Mouse (Mus musculus) liver, postnatal 0 days (tissue): ENCODE measurements at regions not wholly inside any gene's neighbourhood (a gene's known extent, or its start where the extent isn't known, plus 50 kb on each side); places are given as distances from the start of the nearest gene placed in this dataset.
A peak's percentile ranks its signal among the peaks of the same experiment; 100 is the strongest.

Experiments
- ATAC-seq: fragments of 200-750 bp; cut with Nextera tagmentation; 2 replicates; pipeline ENCODE4 v1.8.0; 2017; ENCODE audit warnings: mild to moderate bottlenecking, moderate library complexity
- DNase-seq: peaks from one replicate; pipeline ENCODE4 v3.0.0-alpha.2; 2016
- H3K27ac ChIP-seq: fragments of 300-500 bp; sonication (generic); 2 replicates; pipeline ENCODE4 v1.5.1; 2014; ENCODE audit warnings: antibody characterized with exemption, moderate library complexity, mild to moderate bottlenecking, low read depth
- H3K27me3 ChIP-seq: fragments of 300-500 bp; sonication (generic); 2 replicates; pipeline ENCODE4 v1.6.1; 2014; ENCODE audit warnings: low read length, control low read depth, mixed read lengths; ENCODE audit not compliant: insufficient read depth
- H3K36me3 ChIP-seq: fragments of 300-500 bp; sonication (generic); replicated peaks from 2 replicates; pipeline ENCODE4 v1.6.1; 2014; ENCODE audit warnings: mild to moderate bottlenecking, control low read depth, low read length, moderate library complexity, mixed read lengths; ENCODE audit not compliant: insufficient read depth
- H3K4me1 ChIP-seq: fragments of 300-500 bp; sonication (generic); 2 replicates; pipeline ENCODE4 v1.6.1; 2014; ENCODE audit warnings: antibody characterized with exemption, mild to moderate bottlenecking, control low read depth; ENCODE audit not compliant: insufficient read depth
- H3K4me2 ChIP-seq: fragments of 300-500 bp; sonication (generic); 2 replicates; pipeline ENCODE4 v1.6.1; 2014; ENCODE audit warnings: low read depth, mild to moderate bottlenecking, low read length, moderate library complexity, mixed read lengths
- H3K4me3 ChIP-seq: fragments of 300-500 bp; sonication (generic); 2 replicates; pipeline ENCODE4 v1.5.1; 2014; ENCODE audit warnings: low read depth, low read length
- H3K9ac ChIP-seq: fragments of 300-500 bp; sonication (generic); replicated peaks from 2 replicates; pipeline ENCODE4 v1.6.1; 2014; ENCODE audit warnings: mild to moderate bottlenecking, moderate library complexity
- H3K9me3 ChIP-seq: fragments of 300-500 bp; sonication (generic); 2 replicates; pipeline ENCODE4 v1.6.1; 2016; ENCODE audit warnings: mild to moderate bottlenecking, control low read depth, low read length, mixed read lengths
- CTCF ChIP-seq: sonication (generic); IDR thresholded peaks from 2 replicates; pipeline ENCODE4 v1.5.1; 2016; ENCODE audit warnings: antibody characterized with exemption, low read depth
- EP300 ChIP-seq: IDR thresholded peaks from 2 replicates; pipeline ENCODE4 v1.6.1; 2016; ENCODE audit warnings: antibody characterized with exemption, low read depth, mild to moderate bottlenecking
- WGBS: fragments of 180-500 bp; shearing (Covaris S2); extraction: QIAGEN DNeasy Blood & Tissue Kit; methylation state at CpG from one replicate; pipeline ENCODE4 v1.1.7; 2014; ENCODE audit not compliant: insufficient replicate concordance; 5-methylcytosine and 5-hydroxymethylcytosine counted together

DNA sequence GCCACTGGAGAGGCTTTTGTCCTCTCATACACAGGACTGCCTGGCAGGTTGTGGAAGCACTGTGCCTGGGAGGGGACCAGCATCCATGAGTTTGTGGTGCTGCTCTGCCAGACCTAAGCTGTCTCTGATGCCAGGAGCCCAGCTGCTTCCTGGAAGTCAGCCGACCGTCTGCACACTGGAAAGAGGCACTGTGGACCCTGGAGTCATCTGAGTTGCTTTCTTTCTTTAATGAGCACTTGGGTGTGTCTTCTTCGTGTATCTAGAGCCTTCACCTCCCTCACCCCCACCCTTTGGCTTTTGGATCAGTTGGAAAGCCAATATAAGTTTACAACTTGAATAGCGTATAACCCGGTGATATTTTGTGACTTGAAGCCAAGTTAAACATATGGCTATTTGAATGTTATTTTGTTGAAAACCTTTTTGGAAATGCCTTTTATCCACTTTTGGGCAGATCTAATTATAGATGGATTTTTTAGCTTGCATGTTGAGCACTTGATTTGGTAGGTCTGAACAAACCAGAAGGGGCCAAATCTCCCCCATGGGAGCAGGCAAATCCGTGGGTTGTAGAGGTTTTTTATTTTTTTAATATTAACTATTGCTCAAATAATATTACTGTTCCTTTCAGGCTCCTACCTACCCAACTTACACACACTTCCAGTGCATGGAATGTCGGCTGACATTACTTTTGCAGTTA, 92.6 kb upstream of the Twist2 start:
- Histone ChIP-seq H3K9ac (no peak overlapping the region), H3K4me2 (no peak overlapping the region), H3K9me3 (no peaks in the 10 kb centered on the region), H3K27ac (no peak overlapping the region), H3K4me1 (0 out of 2 replicates have a peak, but pooled peaks cover 3% of the 10 kb centered on the region), H3K27me3 (no peaks in the 10 kb centered on the region), H3K36me3 (no peaks in the 10 kb centered on the region), H3K4me3 (no peak overlapping the region)
- TF ChIP-seq CTCF (no peak), EP300 (no peak)
- ATAC-seq (no peak), DNase-seq (peak; percentile 12)
- WGBS, result 59% methylated on average over 7 of the region's 7 CpGs

DNA sequence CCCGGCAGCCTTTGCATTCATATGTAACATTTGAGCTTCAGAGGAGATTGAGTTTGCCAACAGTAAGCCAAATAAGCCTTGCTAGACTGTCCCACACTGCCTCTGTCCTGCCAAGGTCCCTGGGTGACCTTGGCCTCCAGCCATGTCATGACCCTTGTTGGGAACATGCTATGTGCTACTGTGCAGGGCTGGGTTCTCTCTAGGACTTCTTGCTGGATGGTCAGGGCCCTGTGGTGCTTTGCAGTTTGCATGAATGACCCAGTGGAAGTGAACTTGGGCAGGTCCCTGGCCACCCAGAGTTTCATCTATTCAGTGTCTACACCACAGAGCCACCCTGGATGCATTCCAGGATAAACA, 92.0 kb upstream of the Twist2 start:
- Histone ChIP-seq H3K4me2 (no peak overlapping the region), H3K27ac (no peak overlapping the region), H3K4me1 (0 out of 2 replicates have a peak, but pooled peaks cover 3% of the 10 kb centered on the region), H3K4me3 (no peak overlapping the region), H3K9ac (no peak overlapping the region), H3K9me3 (no peaks in the 10 kb centered on the region), H3K27me3 (no peaks in the 10 kb centered on the region), H3K36me3 (no peaks in the 10 kb centered on the region)
- 76% methylated on average over 1 of the region's 1 CpGs for WGBS
- TF ChIP-seq EP300 (no peak), CTCF (no peak)
- DNase-seq (peak; percentile 12), ATAC-seq (no peak)

DNA sequence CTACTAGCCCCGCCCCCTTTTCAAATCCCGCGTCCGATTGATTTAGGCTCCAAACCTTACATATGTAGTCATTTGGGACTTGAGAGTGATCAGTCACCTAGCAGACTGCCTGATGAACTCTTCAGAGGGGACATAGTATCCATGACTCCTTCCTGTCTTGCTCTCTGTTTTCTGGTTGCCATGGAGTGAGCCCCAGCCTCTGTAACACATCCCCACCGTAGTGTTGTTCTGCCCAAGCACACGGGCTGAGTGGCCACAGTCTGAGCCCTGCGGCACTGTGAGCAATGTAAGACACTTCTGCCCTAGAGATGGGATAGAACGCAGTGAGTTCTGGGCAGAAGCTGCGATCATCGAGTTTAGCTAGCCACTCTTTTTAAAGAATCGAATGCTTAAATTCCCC, 88.1 kb upstream of the Twist2 start:
- Histone ChIP-seq H3K27ac (no peak overlapping the region), H3K4me2 (no peak overlapping the region), H3K9me3 (no peaks in the 10 kb centered on the region), H3K9ac (no peak overlapping the region), H3K4me3 (no peak overlapping the region), H3K4me1 (0 out of 2 replicates have a peak, but pooled peaks cover 3% of the 10 kb centered on the region), H3K27me3 (no peaks in the 10 kb centered on the region), H3K36me3 (no peaks in the 10 kb centered on the region)
- DNase-seq (peak; percentile 2), ATAC-seq (no peak)
- WGBS, result 78% methylated on average over 11 of the region's 11 CpGs
- TF ChIP-seq CTCF, result no peak
- no peak for TF ChIP-seq EP300

DNA sequence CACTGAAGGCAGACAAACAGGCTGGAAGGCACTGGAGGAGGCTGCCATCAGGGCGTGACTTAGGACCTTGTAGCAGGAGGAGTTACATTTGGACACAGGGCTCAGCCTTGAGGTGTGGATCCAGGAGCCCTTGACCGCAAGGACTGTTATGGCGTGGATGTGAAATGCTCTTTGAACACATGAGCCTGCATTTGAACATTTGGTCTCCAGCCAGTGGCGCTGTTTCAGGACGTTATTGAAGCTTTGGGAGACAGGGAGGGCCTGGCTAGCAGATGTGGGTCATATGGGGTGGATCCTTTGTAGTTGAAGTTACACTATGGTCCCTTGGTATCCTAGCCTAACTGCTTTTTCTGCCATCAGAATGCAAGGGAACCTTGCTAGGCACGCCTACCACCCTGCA, 87.0 kb upstream of the Twist2 start:
- ATAC-seq, result no peak
- Histone ChIP-seq H3K9ac (no peak overlapping the region), H3K4me2 (no peak overlapping the region), H3K27me3 (no peaks in the 10 kb centered on the region), H3K9me3 (no peaks in the 10 kb centered on the region), H3K27ac (no peak overlapping the region), H3K4me3 (no peak overlapping the region), H3K36me3 (no peaks in the 10 kb centered on the region), H3K4me1 (no peaks in the 10 kb centered on the region)
- peak; percentile 5 for DNase-seq
- 67% methylated on average over 6 of the region's 6 CpGs for WGBS
- TF ChIP-seq CTCF, result no peak
- TF ChIP-seq EP300, result no peak

DNA sequence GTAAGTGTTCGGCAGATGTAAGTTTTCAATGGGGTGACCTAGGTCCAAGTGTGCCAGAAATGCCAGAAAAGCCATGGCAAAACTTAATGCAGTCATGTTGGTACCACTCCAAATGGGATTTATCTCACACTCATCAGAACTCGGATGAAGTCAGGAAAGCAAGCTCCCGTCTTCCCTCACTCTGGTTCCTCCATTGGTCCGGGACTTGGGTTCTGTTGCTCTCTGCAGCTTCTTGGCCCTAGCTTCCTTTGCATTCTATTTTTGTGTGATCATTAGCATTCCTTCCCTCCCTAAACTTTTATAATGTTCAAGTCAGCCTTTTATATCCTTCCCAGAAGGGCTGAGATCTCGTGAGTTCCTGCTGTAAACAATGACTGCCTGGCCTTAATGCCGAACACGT, 85.9 kb upstream of the Twist2 start:
- TF ChIP-seq CTCF (no peak), EP300 (no peak)
- Histone ChIP-seq H3K9me3 (no peaks in the 10 kb centered on the region), H3K4me3 (no peak overlapping the region), H3K27ac (no peak overlapping the region), H3K4me2 (no peak overlapping the region), H3K36me3 (no peaks in the 10 kb centered on the region), H3K27me3 (no peaks in the 10 kb centered on the region), H3K4me1 (no peaks in the 10 kb centered on the region), H3K9ac (no peak overlapping the region)
- no peak for ATAC-seq
- WGBS, result 77% methylated on average over 7 of the region's 7 CpGs
- peak; percentile 4 for DNase-seq

DNA sequence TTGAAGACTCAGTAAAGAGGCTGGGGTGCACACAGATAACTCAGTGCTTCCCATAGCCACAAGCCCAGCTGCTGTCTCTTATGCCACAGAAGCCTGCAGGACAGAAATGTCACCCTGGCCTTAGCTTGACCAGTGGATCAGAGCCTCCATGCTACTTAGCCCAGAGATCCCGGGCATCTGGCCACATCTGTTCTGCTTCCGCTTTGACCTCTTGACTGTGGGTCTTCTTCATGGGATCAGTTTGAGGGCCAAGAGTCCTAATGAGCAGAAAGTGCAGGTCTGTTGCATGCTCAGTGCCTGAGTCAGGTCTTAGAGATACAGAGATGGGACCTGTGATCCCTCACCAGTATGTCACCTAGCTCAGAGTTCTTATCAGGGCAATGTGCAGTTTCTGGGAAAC, 85.5 kb upstream of the Twist2 start:
- H3K27me3 ChIP-seq, result no peaks in the 10 kb centered on the region
- no peak overlapping the region for H3K4me3 ChIP-seq
- H3K4me1 ChIP-seq, result no peaks in the 10 kb centered on the region
- H3K4me2 ChIP-seq, result no peak overlapping the region
- H3K27ac ChIP-seq, result no peak overlapping the region
- ATAC-seq (no peak), DNase-seq (peak; percentile 10)
- no peak for TF ChIP-seq CTCF
- TF ChIP-seq EP300, result no peak
- H3K9ac ChIP-seq, result no peak overlapping the region
- no peaks in the 10 kb centered on the region for H3K36me3 ChIP-seq
- H3K9me3 ChIP-seq, result no peaks in the 10 kb centered on the region
- WGBS, result 81% methylated on average over 2 of the region's 2 CpGs
